Mouse (Mus musculus) yolk sac, embryonic 10.5 days (tissue): ENCODE data around the gene Gm11127.
"Not testable (repeated sequence)": the region's sequence is repeated elsewhere in the genome, so short reads cannot be mapped to it uniquely, and the experiment has no call there.

ENCODE experiments used
- DNase-seq: peaks from one replicate; pipeline ENCODE4 v3.0.0-alpha.2; 2017; ENCODE audit warnings: low spot score

The Gm11127 gene

DNA sequence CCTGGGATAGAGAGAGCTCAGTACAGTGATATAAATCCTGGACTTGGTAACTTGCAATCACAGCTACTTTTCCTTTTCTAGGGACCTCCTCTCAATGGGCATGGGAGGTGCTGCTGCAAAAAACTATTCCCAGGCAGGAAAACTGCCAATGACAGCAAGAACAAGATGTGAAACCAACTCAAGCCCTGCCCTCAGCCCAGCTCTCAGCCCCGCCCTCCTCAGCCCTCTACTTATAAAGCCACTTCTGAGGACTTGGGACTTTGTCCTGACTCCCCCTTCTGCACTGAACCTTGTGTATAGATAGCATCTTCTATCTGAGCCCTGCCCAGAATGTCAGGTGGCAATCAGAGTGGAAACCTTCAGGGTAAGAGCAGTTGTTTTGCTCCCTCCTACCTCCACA lies at the start of gene Gm11127:
Gm11127 (minus strand) TSS at position 10 of the 400 bp plus-strand sequence.
- DNase-seq, result peak; percentile 36

- not testable (repeated sequence) for DNase-seq
Observed at GRCm38 (mm10) chr17:36102091-36102490, 43.9 kb upstream of the Gm11127 start.

GRCm38 (mm10) chr17:36099603-36100002 lies 41.4 kb upstream of the Gm11127 start:
- not testable (repeated sequence) for DNase-seq

- no peak for DNase-seq
Observed at GRCm38 (mm10) chr17:36093936-36094335, 35.8 kb upstream of the Gm11127 start.

DNA sequence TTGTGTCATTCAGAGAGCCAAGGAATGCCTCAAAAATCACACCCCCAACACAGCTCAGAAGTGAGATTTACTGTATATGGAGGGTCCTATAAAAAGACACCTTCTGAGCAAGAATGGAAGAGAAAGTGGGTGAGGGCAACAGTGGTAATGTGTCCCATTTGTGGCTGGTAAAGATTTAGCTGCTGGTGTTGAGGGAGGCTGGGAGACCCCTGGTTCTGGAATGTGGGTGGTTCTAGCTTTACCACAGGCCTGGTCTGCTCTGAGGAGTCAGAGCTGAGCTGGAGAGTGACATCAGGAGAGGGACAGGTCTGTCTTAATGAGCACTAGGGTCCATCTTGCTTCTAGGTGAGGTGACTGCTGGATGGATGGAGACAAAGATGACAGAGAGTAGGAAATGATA lies 34.3 kb upstream of the Gm11127 start:
- DNase-seq, result not testable (repeated sequence)

GRCm38 (mm10) chr17:36091933-36092332 lies 33.8 kb upstream of the Gm11127 start:
- DNase-seq, result not testable (repeated sequence)

- not testable (repeated sequence) for DNase-seq
Observed at GRCm38 (mm10) chr17:36085976-36086375, 27.8 kb upstream of the Gm11127 start.

DNA sequence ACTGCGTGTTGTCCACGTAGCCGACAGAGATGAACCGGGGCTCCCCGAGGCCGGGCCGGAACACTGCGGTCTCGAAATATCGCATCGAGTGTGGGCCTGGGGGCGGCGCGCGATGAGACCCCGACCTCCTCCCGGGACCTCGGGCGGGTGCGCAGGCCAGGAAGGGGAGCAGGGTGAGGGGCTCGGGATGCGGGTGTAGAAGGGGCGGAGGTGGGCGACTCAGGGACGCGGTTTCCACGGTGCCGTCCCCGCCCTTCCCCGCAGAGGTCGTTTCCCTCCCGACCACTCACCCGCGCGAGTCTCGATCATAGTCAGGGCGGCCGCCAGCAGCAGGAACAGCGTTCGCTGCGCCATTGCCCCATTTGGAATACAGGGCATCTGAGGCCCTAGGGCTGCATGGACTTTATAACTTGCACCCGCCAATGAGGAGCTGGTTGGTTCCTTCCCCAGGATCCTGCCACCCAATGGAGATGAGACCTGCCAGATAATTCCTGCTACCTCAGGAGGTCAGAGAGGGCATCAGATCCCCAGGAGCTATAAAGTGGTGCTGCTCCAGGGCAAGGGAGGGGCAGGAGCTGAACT lies 25.8 kb upstream of the Gm11127 start:
- DNase-seq, result no peak

- peak; percentile 70 for DNase-seq
Observed at GRCm38 (mm10) chr17:36083266-36083869, 25.2 kb upstream of the Gm11127 start.

DNA sequence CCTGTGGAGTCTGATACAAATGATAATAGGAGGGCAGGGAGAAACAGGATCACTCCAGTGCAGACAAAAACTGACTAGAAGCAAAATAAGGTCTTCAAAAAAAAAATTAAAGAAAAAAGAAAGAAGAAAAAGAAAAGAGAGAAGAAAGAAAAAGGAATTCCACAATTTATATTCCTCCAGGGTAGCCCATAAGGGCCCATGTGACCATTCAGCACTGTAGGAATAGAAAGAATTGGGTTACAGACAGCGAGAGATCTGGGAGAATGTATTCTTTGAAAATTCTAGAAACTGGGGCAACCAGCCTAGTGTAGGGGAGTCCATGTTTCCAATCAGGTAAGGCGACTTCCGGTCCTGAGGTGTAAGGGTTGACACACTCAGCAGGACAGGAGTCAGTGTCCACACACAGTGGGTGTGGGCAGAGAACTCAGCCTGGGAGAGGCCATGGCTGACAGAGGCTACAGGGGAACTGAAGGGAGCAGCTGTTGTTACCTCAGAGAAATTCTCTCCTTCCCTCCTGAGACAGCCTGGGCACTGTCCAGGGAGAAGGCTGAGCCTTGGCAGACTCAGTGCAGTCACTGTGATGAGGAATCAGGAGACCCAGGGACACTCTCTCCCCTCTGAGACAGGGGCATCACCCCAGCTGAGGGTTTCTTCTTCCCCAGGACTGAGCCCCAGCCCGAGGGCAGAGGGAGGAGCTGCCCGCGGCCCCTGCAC lies 24.5 kb upstream of the Gm11127 start:
- not testable (repeated sequence) for DNase-seq

- DNase-seq, result not testable (repeated sequence)
Observed at GRCm38 (mm10) chr17:36081901-36082300, 23.7 kb upstream of the Gm11127 start.

GRCm38 (mm10) chr17:36060829-36061228 lies 2.7 kb upstream of the Gm11127 start:
- peak; percentile 32 for DNase-seq

DNA sequence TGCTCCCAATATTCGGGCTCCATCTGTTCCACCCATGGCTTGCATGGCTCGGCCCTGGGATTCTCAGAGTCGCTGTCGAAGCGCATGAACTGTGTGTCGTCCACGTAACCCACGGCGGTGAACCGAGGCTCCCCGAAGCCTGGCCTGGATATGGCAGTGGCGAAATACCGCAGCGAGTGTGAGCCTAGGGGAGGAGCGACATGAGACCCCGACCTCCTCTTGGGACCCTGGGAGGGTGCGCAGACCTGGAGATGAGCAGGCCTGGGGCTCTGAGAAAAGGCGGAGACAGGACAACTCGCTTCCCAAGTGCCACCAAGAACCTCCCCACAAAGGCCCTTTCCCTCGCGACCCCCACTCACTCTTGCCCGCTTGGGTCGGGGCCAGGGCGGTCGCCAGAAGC lies 244 bp downstream of the Gm11127 start:
- DNase-seq, result not testable (repeated sequence)

GRCm38 (mm10) chr17:36043286-36043685 lies 14.9 kb downstream of the Gm11127 start:
- no peak for DNase-seq

- DNase-seq, result peak; percentile 63
Observed at GRCm38 (mm10) chr17:36042610-36043169, 15.5 kb downstream of the Gm11127 start, which contains the start of the genes H2-T22 and Gm6034. TSS of gene H2-T22 (minus strand) at chr17:36042747. TSS of gene Gm6034 (plus strand) at chr17:36042961.

DNA sequence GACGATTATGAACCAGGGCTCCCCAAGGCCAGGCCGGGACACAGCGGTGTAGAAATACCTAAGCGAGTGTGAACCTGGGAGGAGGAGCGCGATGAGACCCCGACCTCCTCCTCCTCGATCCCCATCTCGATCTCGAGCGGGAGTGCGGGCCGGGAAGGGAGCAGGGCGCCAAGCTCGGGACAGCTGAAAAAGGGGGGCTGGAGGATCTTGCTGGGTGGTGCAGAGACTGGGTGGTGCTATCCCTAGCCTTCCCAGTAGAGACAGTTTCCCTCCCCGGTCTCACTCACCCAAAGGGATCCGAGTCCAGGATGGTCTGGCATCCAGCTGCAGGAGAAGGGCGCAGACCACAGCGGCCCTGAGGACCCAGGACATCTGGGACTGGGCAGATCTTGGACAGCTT lies 16.1 kb downstream of the Gm11127 start:
- DNase-seq, result not testable (repeated sequence)

GRCm38 (mm10) chr17:36040604-36041003 lies 17.6 kb downstream of the Gm11127 start:
- not testable (repeated sequence) for DNase-seq

GRCm38 (mm10) chr17:36036126-36036525 lies 22.0 kb downstream of the Gm11127 start:
- not testable (repeated sequence) for DNase-seq

DNA sequence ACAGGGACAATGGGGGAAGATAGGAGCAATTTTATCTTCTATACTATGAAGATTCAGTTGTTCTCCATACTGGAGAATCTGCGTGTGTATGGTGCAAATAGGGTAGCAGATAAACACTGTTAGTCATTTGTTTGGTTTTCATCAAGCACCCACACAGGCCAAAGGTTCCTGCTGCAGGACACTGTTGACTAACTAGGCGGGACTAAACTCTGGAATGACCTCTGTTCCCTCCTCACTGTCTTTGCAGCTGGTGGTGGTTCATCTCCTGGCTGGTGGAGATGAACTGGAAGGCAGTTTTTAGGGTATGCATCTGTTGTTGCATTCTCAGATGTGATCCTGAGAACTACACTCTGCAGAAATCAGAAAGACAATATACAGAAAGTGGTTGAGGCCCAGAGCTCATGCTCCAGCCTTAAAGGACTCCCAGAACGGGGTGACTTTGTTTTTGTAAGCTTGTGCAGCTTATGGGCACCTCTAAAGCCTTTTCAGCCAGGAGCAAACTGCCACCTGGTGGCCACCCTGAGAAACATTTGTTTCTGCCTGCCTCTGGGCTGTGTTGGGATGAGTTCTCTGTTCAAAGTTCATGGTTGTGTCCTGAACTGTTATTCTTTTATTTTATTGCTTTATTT lies 23.0 kb downstream of the Gm11127 start:
- DNase-seq, result peak; percentile 72

- not testable (repeated sequence) for DNase-seq
Observed at GRCm38 (mm10) chr17:36034524-36034923, 23.6 kb downstream of the Gm11127 start.

DNA sequence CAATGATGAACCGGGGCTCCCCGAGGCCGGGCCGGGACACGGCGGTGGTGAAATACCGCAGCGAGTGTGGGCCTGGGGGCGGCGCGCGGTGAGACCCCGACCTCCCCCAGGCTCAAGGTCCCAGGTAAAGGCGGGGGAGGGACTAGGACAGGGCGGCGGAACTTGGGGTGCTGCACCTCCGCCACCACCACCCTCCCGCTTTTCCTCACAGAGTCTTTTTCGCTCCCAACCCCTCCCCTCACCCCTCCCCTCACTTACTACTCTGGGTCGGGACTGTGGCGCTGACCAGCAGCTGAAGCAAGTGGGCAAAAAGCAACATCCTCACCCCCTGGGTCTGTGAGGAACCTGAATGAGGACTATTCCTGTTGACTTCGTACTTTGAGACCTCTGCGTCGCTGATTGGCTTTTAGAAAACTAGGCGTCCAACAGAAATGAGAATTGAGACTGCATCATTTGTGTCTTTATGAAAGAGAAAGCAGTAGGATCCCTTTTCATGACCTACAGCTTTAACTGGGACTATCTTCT lies 25.8 kb downstream of the Gm11127 start, which contains the start of gene H2-T23:
H2-T23 (minus strand) TSS at position 505 of the 525 bp plus-strand sequence.
- peak; percentile 62 for DNase-seq
